Mouse (Mus musculus) E14TG2a.4 (cell line): ENCODE measurements around the gene Lrba.

Experiments used
- CTCF ChIP-seq: conservative IDR thresholded peaks from 2 replicates; pipeline ENCODE4 v1.5.1; 2014; ENCODE audit warnings: low read length
- POU5F1 ChIP-seq: IDR thresholded peaks from 2 replicates; pipeline ENCODE4 v1.6.1; 2014; ENCODE audit warnings: low read length, borderline replicate concordance

DNA sequence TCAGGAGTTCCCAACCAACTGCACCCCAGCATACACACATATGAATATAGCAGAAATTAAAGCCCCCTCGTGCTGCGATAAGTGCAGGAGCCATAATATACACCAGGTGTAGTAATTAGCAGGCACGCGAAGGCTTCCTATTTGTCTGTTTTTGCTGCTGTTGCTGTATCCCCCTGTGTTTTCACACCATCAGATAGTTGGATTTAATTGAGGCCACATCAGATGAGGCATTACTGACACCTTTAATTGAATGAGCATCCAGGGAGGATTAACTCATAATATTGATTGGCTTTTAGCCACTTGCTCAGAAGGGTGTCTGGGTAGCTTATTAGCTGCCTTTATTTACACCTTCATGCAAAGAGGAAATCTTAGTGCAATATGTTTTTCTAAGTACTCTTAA lies 515.3 kb downstream of the Lrba start:
- TF ChIP-seq CTCF, result no peak
- TF ChIP-seq POU5F1, result no peak
